Mouse (Mus musculus) lung, adult 2 months (tissue): ENCODE results near the gene 4930404H24Rik.

Source experiments
- CTCF ChIP-seq: fragments of 200-500 bp; IDR thresholded peaks from 2 replicates; pipeline ENCODE4 v1.5.1; 2011; ENCODE audit warnings: mild to moderate bottlenecking, low read length, control low read depth; ENCODE audit not compliant: insufficient read depth
- POLR2A ChIP-seq: fragments of 200-500 bp; IDR thresholded peaks from 2 replicates; pipeline ENCODE4 v1.6.1; 2011; ENCODE audit warnings: low read depth, mild to moderate bottlenecking, control low read depth, low read length, borderline replicate concordance; ENCODE audit errors: extremely low read depth

DNA sequence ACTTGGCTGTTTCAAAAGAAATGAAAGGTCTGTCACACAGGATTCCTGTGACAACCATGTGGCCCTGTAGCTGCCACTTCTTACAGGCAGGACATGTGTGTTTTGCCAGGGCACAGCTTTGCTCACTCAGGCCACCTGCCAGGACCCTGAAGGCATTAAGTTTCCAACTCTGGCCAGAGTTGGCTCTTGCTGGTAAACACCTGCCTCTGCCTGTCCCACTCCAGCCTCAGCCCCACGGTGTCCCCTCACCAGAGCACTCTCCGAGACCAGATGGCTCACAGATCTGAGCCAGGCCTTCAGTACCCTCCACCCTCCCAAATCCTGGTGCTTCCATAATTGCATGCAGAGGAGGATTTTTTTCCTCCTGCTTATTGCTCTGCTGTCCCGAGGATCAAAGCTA lies 21.6 kb upstream of the 4930404H24Rik start:
- TF ChIP-seq CTCF = no peak
- TF ChIP-seq POLR2A = no peak
